Mouse (Mus musculus): Measurements from ENCODE around the gene Zfp446. TPM values are rescaled to one million over a fixed set of nuclear protein-coding genes. Genes with fewer than 3 reads are reported as not detected.

Gene Zfp446
- polyA plus RNA-seq, 1 experiment from 2014 or later: 6.7 TPM

GRCm38 (mm10) chr7:12961511-12962141 lies 16.0 kb upstream of the Zfp446 start:
- peak overlapping the region; percentile 39 for H3K4me3 ChIP-seq (replicated peaks)
- H3K36me3 ChIP-seq: no peaks in the 10 kb centered on the region
- no peaks in the 10 kb centered on the region for H3K27me3 ChIP-seq (replicated peaks)
- peak overlapping the region; percentile 60 for H3K27ac ChIP-seq
- peak; percentile 54 for ATAC-seq
- peak overlapping the region; percentile 67 for H3K4me2 ChIP-seq (replicated peaks)
- H3K9me3 ChIP-seq: no peaks in the 10 kb centered on the region
- H3K9ac ChIP-seq: peak overlapping the region; percentile 51
- peaks cover 7% of the 10 kb centered on the region; the same call in 1 of the 2 replicates for H3K4me1 ChIP-seq (replicated peaks)
- WGBS: 3% methylated on average over 29 of the region's 29 CpGs

GRCm38 (mm10) chr7:12965678-12966091 lies 12.0 kb upstream of the Zfp446 start, which contains the start of gene Zfp324:
Zfp324 (plus strand) TSS chr7:12965838.
- H3K4me1 ChIP-seq (replicated peaks): peaks cover 11% of the 10 kb centered on the region; the same call in 1 of the 2 replicates
- no peaks in the 10 kb centered on the region for H3K27me3 ChIP-seq (replicated peaks)
- H3K4me3 ChIP-seq (replicated peaks): peak within 1 kb of the TSS; percentile 82
- peak within 1 kb of the TSS; percentile 91 for H3K9ac ChIP-seq
- peak within 1 kb of the TSS; percentile 76 for H3K27ac ChIP-seq
- H3K4me2 ChIP-seq (replicated peaks): peak within 1 kb of the TSS; percentile 91
- H3K36me3 ChIP-seq: peaks cover 17% of the 10 kb centered on the region
- H3K9me3 ChIP-seq: no peaks in the 10 kb centered on the region
- ATAC-seq: peak; percentile 95
- 0% methylated on average over 23 of the region's 23 CpGs for WGBS

- Histone ChIP-seq H3K9ac (peak overlapping the region; percentile 91), H3K27ac (peak overlapping the region; percentile 76), H3K4me1 (replicated peaks) (peaks cover 11% of the 10 kb centered on the region; the same call in 1 of the 2 replicates), H3K4me3 (replicated peaks) (peak overlapping the region; percentile 82), H3K9me3 (no peaks in the 10 kb centered on the region), H3K4me2 (replicated peaks) (peak overlapping the region; percentile 91), H3K36me3 (peaks cover 23% of the 10 kb centered on the region), H3K27me3 (replicated peaks) (no peaks in the 10 kb centered on the region)
- under 1% methylated on average over 29 of the region's 29 CpGs for WGBS
- ATAC-seq: peak; percentile 85
These were observed 11.4 kb upstream of the Zfp446 start for GRCm38 (mm10) chr7:12966104-12966845.

GRCm38 (mm10) chr7:12970906-12971305 lies 6.7 kb upstream of the Zfp446 start:
- Histone ChIP-seq H3K27ac (no peak overlapping the region), H3K9me3 (no peaks in the 10 kb centered on the region), H3K4me3 (replicated peaks) (no peak overlapping the region), H3K4me1 (replicated peaks) (peaks cover 4% of the 10 kb centered on the region; the same call in 1 of the 2 replicates), H3K36me3 (peaks cover 29% of the 10 kb centered on the region), H3K4me2 (replicated peaks) (no peak overlapping the region), H3K27me3 (replicated peaks) (no peaks in the 10 kb centered on the region), H3K9ac (no peak overlapping the region)
- no peak for ATAC-seq
- 92% methylated on average over 25 of the region's 25 CpGs for WGBS

- Histone ChIP-seq H3K9ac (peak overlapping the region; percentile 46), H3K9me3 (no peaks in the 10 kb centered on the region), H3K4me1 (replicated peaks) (peaks cover 22% of the 10 kb centered on the region), H3K36me3 (no peaks in the 10 kb centered on the region), H3K27me3 (replicated peaks) (no peaks in the 10 kb centered on the region), H3K4me2 (replicated peaks) (peak overlapping the region; percentile 73), H3K27ac (no peak overlapping the region; the same call in 1 of the 2 replicates), H3K4me3 (replicated peaks) (peak overlapping the region; percentile 72; the same call in 1 of the 2 replicates)
- WGBS: 83% methylated on average over 18 of the region's 18 CpGs
- no peak for ATAC-seq
These were observed 1.5 kb downstream of the Zfp446 start for GRCm38 (mm10) chr7:12978931-12979722.

GRCm38 (mm10) chr7:12979776-12980175 lies 2.1 kb downstream of the Zfp446 start:
- Histone ChIP-seq H3K27me3 (replicated peaks) (no peaks in the 10 kb centered on the region), H3K4me2 (replicated peaks) (peak overlapping the region; percentile 6; the same call in 1 of the 2 replicates), H3K4me3 (replicated peaks) (no peak overlapping the region), H3K9ac (no peak overlapping the region), H3K36me3 (no peaks in the 10 kb centered on the region), H3K27ac (no peak overlapping the region; the same call in 1 of the 2 replicates), H3K9me3 (no peaks in the 10 kb centered on the region), H3K4me1 (replicated peaks) (peaks cover 22% of the 10 kb centered on the region)
- 42% methylated on average over 6 of the region's 6 CpGs for WGBS
- no peak for ATAC-seq

DNA sequence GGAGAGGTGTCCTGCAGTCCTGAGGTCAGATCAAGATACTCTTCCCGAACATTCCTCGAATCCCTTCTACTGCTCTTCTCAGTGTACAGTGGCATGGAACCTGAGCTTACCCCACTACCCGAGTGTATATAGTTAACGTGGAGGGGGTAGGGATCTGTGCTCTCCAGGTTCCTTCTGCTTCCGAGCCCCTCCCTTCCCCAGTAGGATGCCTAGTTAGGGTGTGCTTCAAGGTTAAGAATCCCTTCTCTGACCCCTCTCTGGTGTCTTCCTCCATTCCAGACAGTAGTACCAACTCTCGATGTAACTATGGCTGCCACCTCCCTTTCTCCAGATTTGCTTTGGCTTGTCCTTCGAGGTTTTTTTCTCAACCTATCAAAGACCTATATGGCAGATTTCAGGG lies 2.6 kb downstream of the Zfp446 start:
- Histone ChIP-seq H3K27ac (no peak overlapping the region), H3K9me3 (no peaks in the 10 kb centered on the region), H3K4me2 (replicated peaks) (0 out of 2 replicates have a peak overlapping the region, but pooled peaks have one; percentile 6), H3K4me3 (replicated peaks) (no peak overlapping the region), H3K4me1 (replicated peaks) (peaks cover 22% of the 10 kb centered on the region), H3K36me3 (no peaks in the 10 kb centered on the region), H3K9ac (no peak overlapping the region), H3K27me3 (replicated peaks) (no peaks in the 10 kb centered on the region)
- WGBS: 81% methylated on average over 7 of the region's 7 CpGs
- ATAC-seq: no peak

DNA sequence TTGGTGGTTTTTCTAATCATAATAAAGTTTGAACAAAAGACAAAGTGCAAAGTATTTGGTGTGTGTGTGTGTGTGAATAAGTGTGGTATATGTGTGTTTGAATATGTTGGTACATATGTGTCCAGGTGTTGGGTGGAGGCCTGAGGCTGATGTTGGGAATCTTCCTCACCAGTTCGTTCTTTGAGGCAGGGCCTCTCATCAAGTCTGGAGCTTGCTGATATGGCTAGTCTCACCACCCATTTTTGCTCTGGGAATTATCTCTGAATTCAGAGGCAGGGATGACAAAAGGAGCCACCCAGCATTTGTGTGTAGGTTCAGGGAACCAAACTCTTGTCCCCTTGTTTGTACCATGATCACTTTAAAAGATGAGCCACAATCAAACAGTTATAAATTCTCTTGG lies 8.1 kb downstream of the Zfp446 start:
- ATAC-seq: no peak
- no peaks in the 10 kb centered on the region for H3K4me1 ChIP-seq (replicated peaks)
- H3K4me2 ChIP-seq (replicated peaks): no peak overlapping the region
- no peaks in the 10 kb centered on the region for H3K9me3 ChIP-seq
- H3K9ac ChIP-seq: no peak overlapping the region
- H3K27ac ChIP-seq: no peak overlapping the region
- H3K4me3 ChIP-seq (replicated peaks): no peak overlapping the region
- no peaks in the 10 kb centered on the region for H3K27me3 ChIP-seq (replicated peaks)
- no peaks in the 10 kb centered on the region for H3K36me3 ChIP-seq
- WGBS: 85% methylated on average over 1 of the region's 1 CpGs

GRCm38 (mm10) chr7:12986906-12987305 lies 9.3 kb downstream of the Zfp446 start:
- H3K27me3 ChIP-seq (replicated peaks): no peaks in the 10 kb centered on the region
- no peaks in the 10 kb centered on the region for H3K9me3 ChIP-seq
- no peak overlapping the region for H3K4me3 ChIP-seq (replicated peaks)
- 82% methylated on average over 8 of the region's 8 CpGs for WGBS
- no peak overlapping the region for H3K27ac ChIP-seq
- H3K36me3 ChIP-seq: no peaks in the 10 kb centered on the region
- H3K4me2 ChIP-seq (replicated peaks): no peak overlapping the region
- H3K4me1 ChIP-seq (replicated peaks): no peaks in the 10 kb centered on the region
- no peak overlapping the region for H3K9ac ChIP-seq
- no peak for ATAC-seq

DNA sequence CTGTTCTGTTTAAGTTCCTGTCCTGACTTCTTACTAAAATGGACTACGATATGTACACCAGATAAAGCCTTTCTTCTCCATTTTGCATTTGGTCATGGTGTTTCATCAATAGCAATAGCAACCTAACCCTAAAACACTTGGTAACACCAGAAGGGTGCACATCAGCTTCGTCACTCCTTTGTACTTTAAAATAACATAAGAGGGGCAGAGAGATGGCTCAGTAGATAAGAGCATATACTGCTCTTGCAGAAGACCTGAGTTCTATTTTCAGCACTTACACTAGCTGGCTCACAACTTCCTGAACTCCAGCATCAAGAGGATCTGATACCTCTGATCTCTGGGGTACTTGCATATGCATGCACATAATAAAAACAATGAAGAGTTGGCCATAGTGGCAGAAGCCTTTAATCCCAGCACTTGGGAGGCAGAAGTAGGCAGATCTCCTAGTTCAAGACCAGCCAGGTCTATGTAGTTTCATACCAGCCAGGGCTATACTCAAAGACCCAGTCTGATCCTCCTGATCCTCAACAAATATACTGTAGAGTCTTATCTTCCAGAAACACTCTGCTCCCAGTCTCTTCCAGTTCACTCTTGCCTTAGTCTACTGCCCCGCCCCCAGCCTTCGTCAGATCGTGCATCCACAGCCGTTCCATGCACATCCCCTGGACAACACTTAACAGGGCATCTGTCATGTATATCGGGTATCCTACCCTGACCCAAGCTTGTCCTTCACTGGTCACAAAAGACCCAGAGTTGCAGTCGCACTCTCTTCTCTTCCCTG lies 10.0 kb downstream of the Zfp446 start:
- 78% methylated on average over 8 of the region's 8 CpGs for WGBS
- H3K4me2 ChIP-seq (replicated peaks): no peak overlapping the region
- no peak overlapping the region for H3K9ac ChIP-seq
- no peak overlapping the region for H3K4me3 ChIP-seq (replicated peaks)
- no peaks in the 10 kb centered on the region for H3K9me3 ChIP-seq
- no peaks in the 10 kb centered on the region for H3K4me1 ChIP-seq (replicated peaks)
- H3K27ac ChIP-seq: no peak overlapping the region
- no peaks in the 10 kb centered on the region for H3K27me3 ChIP-seq (replicated peaks)
- no peaks in the 10 kb centered on the region for H3K36me3 ChIP-seq
- no peak for ATAC-seq

DNA sequence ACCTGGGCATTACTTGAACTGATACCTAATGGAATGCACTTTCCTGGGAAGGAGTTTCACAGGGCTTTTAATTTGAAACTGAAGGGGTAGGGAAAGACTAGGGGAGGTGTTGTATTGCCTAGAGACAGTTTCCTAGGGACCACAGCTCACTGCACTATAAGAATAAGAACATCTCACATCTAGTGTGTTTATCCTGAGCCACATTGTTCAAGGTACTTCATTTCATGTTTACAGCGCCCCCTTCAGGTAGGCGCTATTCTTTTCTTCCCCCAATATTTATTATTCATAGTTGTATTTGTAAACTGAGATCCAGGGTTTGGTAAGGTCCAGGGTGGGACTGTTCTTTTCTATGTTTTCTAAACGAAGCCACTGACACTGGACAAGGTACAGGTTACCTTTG lies 14.6 kb downstream of the Zfp446 start:
- Histone ChIP-seq H3K4me2 (replicated peaks) (no peak overlapping the region), H3K4me3 (replicated peaks) (no peak overlapping the region), H3K4me1 (replicated peaks) (no peaks in the 10 kb centered on the region), H3K27me3 (replicated peaks) (no peaks in the 10 kb centered on the region), H3K27ac (no peak overlapping the region), H3K9ac (no peak overlapping the region), H3K36me3 (no peaks in the 10 kb centered on the region), H3K9me3 (no peaks in the 10 kb centered on the region)
- ATAC-seq: no peak
- WGBS: 4% methylated on average over 3 of the region's 3 CpGs

Measured in intestine, embryonic 15.5 days (tissue).